ENCODE assay signal across 8 mouse cellular contexts in the genomic region with DNA sequence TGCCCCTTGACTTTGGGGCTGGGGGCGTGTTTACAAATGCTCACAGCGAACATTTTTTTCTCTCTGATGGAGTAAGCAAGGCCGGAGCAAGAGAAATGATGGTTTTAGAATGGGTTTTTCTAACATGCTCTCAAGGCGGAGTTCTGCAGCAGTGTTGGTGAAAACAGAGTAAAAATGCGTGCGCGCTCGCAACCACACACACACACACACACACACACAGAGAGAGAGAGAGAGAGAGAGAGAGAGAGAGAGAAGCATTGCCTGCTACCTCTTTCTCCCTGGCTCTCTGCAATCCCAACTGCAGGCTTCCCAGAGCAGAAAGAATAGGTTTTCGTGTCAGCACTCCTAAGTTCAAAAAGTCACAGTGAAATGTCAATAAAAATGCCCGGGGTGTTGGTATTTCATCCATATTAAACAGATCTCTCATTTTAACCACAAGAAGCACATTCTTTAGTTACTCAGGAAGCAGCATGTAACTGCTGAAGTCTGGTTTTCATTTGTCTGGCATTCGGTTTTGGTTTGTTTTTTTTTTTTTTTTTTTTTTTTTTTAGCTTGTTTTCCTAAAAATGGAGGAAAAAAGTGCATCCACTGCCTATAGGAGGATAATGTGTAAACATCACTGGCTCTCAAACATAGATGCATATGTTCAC. TPM values are rescaled to one million over a fixed set of nuclear protein-coding genes. Genes with fewer than 3 reads are reported as not detected.
A peak's percentile ranks its signal among the peaks of the same experiment; 100 is the strongest.
DNase-seq lines count a peak whose midpoint lies in the region; ATAC-seq lines count a peak whose summit lies in the region.

No protein-coding gene starts in this region.

- no peaks in the 10 kb centered on the region for H3K36me3 ChIP-seq in liver, embryonic 11.5 days (ENCODE audit: control insufficient read depth, insufficient read depth, low read length)

- no peaks in the 10 kb centered on the region for H3K27me3 ChIP-seq in liver, embryonic 11.5 days (replicated peaks; ENCODE audit: control insufficient read depth, insufficient read depth, low read length)

- no peaks in the 10 kb centered on the region for H3K9me3 ChIP-seq in liver, embryonic 11.5 days (ENCODE audit: control insufficient read depth, low read length)

- WGBS in liver, embryonic 11.5 days: 8% methylated on average over 11 of the region's 11 CpGs

- H3K4me2 ChIP-seq in liver, embryonic 11.5 days: peak overlapping the region; percentile 73

- H3K4me3 ChIP-seq in liver, embryonic 11.5 days (ENCODE audit: low read depth, low read length): peak overlapping the region; percentile 89

- no peak for ATAC-seq in liver, embryonic 11.5 days (replicated peaks; ENCODE audit: low FRiP score)
- ATAC-seq in inflammation-experienced regulatory T-cells, adult 6 months: no peak

- H3K4me1 ChIP-seq in liver, embryonic 11.5 days (replicated peaks; ENCODE audit: control insufficient read depth, insufficient read depth, low read length): peaks cover 18% of the 10 kb centered on the region

- peak; percentile 13 for DNase-seq in embryo, embryonic 10 days (ENCODE audit: low spot score)
- DNase-seq in embryo, embryonic 9.5 days (ENCODE audit: extremely low spot score): no peak
- DNase-seq in thymus, postnatal 14 days: peak; percentile 48
- no peak for DNase-seq in thymus, postnatal 10 days (ENCODE audit: low spot score in 2 of 2)
- no peak for DNase-seq in liver, embryonic 11.5 days (ENCODE audit: low spot score)
- no peak for DNase-seq in spleen, postnatal 4 days (ENCODE audit: low spot score in 2 of 2)
- no peak for DNase-seq in layer of hippocampus, postnatal 36 days

- peak overlapping the region; percentile 93 for H3K9ac ChIP-seq in liver, embryonic 11.5 days (ENCODE audit: low read depth, low read length)

- H3K27ac ChIP-seq in liver, embryonic 11.5 days (ENCODE audit: low read depth, low read length): peak overlapping the region; percentile 86

RNA-seq across cellular contexts. Expression of gene Pitpnc1, which starts 0.7 kb away (rescaled TPM):
- 19.2 and 19.4 TPM in 2 replicates for polyA plus RNA-seq in liver, embryonic 11.5 days (2014; fragmentation: Nextera tagmentation; extraction: Ambion mirVana)
- 100 to 1,000 TPM in 2 of 3 experiments, 10 to 100 TPM in 1; 72.1 to 124 (median 106) TPM for polyA plus RNA-seq in inflammation-experienced regulatory T-cells, adult 6 months (2017; shearing (Covaris generic))
- 10 to 100 TPM; 48.9 to 53.6 TPM for total RNA-seq in layer of hippocampus, postnatal 36 days (2021)

RNA-seq across cellular contexts. Expression of gene Psmd12, which starts 8.1 kb away (rescaled TPM):
- 222 and 237 TPM in 2 replicates for polyA plus RNA-seq in liver, embryonic 11.5 days (2014; fragmentation: Nextera tagmentation; extraction: Ambion mirVana)
- polyA plus RNA-seq in inflammation-experienced regulatory T-cells, adult 6 months (2017; shearing (Covaris generic)): 100 to 1,000 TPM; 115 to 161 (median 118) TPM
- total RNA-seq in layer of hippocampus, postnatal 36 days (2021): 10 to 100 TPM; 67.9 to 70.2 TPM

Comparison
In these comparisons a context has a peak if more than half of its experiments do, and no peak if none do; other contexts are left out.
1. DNase-seq: peak in embryo, embryonic 10 days (single experiment) and thymus, postnatal 14 days (single experiment); none in embryo, embryonic 9.5 days (single experiment), thymus, postnatal 10 days (0 of 2), liver, embryonic 11.5 days (single experiment), spleen, postnatal 4 days (0 of 2) and layer of hippocampus, postnatal 36 days (0 of 2).